Mouse (Mus musculus) liver, embryonic 13.5 days (tissue): ENCODE data around the gene Dock9. TPM values are rescaled to one million over a fixed set of nuclear protein-coding genes. Genes with fewer than 3 reads are reported as not detected.
A peak's percentile ranks its signal among the peaks of the same experiment; 100 is the strongest.

Experiments
- ATAC-seq: fragments of 200-750 bp; cut with Nextera tagmentation; 2 replicates; pipeline ENCODE4 v1.8.0; 2017; ENCODE audit warnings: low read depth, mild to moderate bottlenecking, moderate number of reproducible peaks, moderate library complexity
- DNase-seq: peaks from one replicate; pipeline ENCODE4 v3.0.0; 2022
- H3K27ac ChIP-seq: fragments of 300-500 bp; sonication (generic); 2 replicates; pipeline ENCODE4 v1.5.1; 2015; ENCODE audit warnings: moderate library complexity, mild to moderate bottlenecking, inconsistent platforms
- H3K27me3 ChIP-seq: fragments of 300-500 bp; sonication (generic); 2 replicates; pipeline ENCODE4 v1.6.1; 2015; ENCODE audit warnings: mild to moderate bottlenecking, inconsistent platforms
- H3K36me3 ChIP-seq: fragments of 300-500 bp; sonication (generic); 2 replicates; pipeline ENCODE4 v1.6.1; 2015; ENCODE audit warnings: mild to moderate bottlenecking, inconsistent platforms
- H3K4me1 ChIP-seq: fragments of 300-500 bp; sonication (generic); replicated peaks from 2 replicates; pipeline ENCODE4 v1.6.1; 2015; ENCODE audit warnings: inconsistent platforms
- H3K4me2 ChIP-seq: fragments of 300-500 bp; sonication (generic); 2 replicates; pipeline ENCODE4 v1.6.1; 2015; ENCODE audit warnings: inconsistent platforms, mild to moderate bottlenecking, moderate library complexity
- H3K4me3 ChIP-seq: fragments of 300-500 bp; sonication (generic); replicated peaks from 2 replicates; pipeline ENCODE4 v1.5.1; 2015; ENCODE audit warnings: mild to moderate bottlenecking, inconsistent platforms
- H3K9ac ChIP-seq: fragments of 300-500 bp; sonication (generic); 2 replicates; pipeline ENCODE4 v1.6.1; 2015; ENCODE audit warnings: mild to moderate bottlenecking, inconsistent platforms
- H3K9me3 ChIP-seq: fragments of 300-500 bp; sonication (generic); replicated peaks from 2 replicates; pipeline ENCODE4 v1.6.1; 2016; ENCODE audit warnings: inconsistent platforms
- WGBS: fragments of 180-500 bp; shearing (Covaris S2); methylation state at CpG from one replicate; pipeline ENCODE4 v1.1.7; 2015; ENCODE audit not compliant: insufficient replicate concordance; 5-methylcytosine and 5-hydroxymethylcytosine counted together
- polyA plus RNA-seq: library from polyadenylated mRNA; unstranded; fragments of >200 nt; fragmentation: Nextera tagmentation; extraction: Ambion mirVana; gene quantifications from 2 replicates; pipeline ENCODE4 v1.2.1, GENCODE M21; 2015

Dock9 gene
- polyA plus RNA-seq, 1 experiment from 2014 or later, result 0.99 TPM

- Histone ChIP-seq H3K4me2 (no peak overlapping the region), H3K9me3 (no peaks in the 10 kb centered on the region), H3K9ac (no peak overlapping the region), H3K27me3 (no peaks in the 10 kb centered on the region), H3K4me3 (no peak overlapping the region), H3K36me3 (no peaks in the 10 kb centered on the region), H3K4me1 (0 out of 2 replicates have a peak, but pooled peaks cover 2% of the 10 kb centered on the region), H3K27ac (no peak overlapping the region)
- ATAC-seq (no peak), DNase-seq (no peak)
- 79% methylated on average over 10 of the region's 10 CpGs for WGBS
These were observed 140.7 kb downstream of the Dock9 start for GRCm38 (mm10) chr14:121656912-121657311.

- Histone ChIP-seq H3K36me3 (no peaks in the 10 kb centered on the region), H3K9me3 (no peaks in the 10 kb centered on the region), H3K9ac (no peak overlapping the region), H3K27ac (no peak overlapping the region), H3K4me1 (no peaks in the 10 kb centered on the region), H3K4me2 (no peak overlapping the region), H3K27me3 (no peaks in the 10 kb centered on the region), H3K4me3 (no peak overlapping the region)
- no peak for ATAC-seq
- no peak for DNase-seq
- 46% methylated on average over 2 of the region's 2 CpGs for WGBS
These were observed 142.7 kb downstream of the Dock9 start for GRCm38 (mm10) chr14:121654977-121655376.

- DNase-seq (no peak), ATAC-seq (no peak)
- H3K9ac ChIP-seq, result no peak overlapping the region
- no peak overlapping the region for H3K4me3 ChIP-seq
- H3K36me3 ChIP-seq, result no peaks in the 10 kb centered on the region
- H3K4me2 ChIP-seq, result no peak overlapping the region
- H3K9me3 ChIP-seq, result no peaks in the 10 kb centered on the region
- WGBS, result 32% methylated on average over 7 of the region's 7 CpGs
- no peak overlapping the region for H3K27ac ChIP-seq
- no peaks in the 10 kb centered on the region for H3K4me1 ChIP-seq
- H3K27me3 ChIP-seq, result no peaks in the 10 kb centered on the region
These were observed 143.1 kb downstream of the Dock9 start for GRCm38 (mm10) chr14:121654416-121654967.

- Histone ChIP-seq H3K36me3 (no peaks in the 10 kb centered on the region), H3K9ac (no peak overlapping the region), H3K4me2 (no peak overlapping the region), H3K27ac (no peak overlapping the region), H3K27me3 (no peaks in the 10 kb centered on the region), H3K9me3 (no peaks in the 10 kb centered on the region), H3K4me3 (no peak overlapping the region), H3K4me1 (no peaks in the 10 kb centered on the region)
- DNase-seq (no peak), ATAC-seq (no peak)
- WGBS, result 73% methylated on average over 10 of the region's 10 CpGs
These were observed 143.9 kb downstream of the Dock9 start for GRCm38 (mm10) chr14:121653717-121654116.

GRCm38 (mm10) chr14:121653241-121653640, 144.4 kb downstream of the Dock9 start:
- DNase-seq, result no peak
- ATAC-seq, result no peak
- WGBS, result 77% methylated on average over 7 of the region's 7 CpGs
- Histone ChIP-seq H3K9me3 (no peaks in the 10 kb centered on the region), H3K36me3 (no peaks in the 10 kb centered on the region), H3K4me2 (no peak overlapping the region), H3K27ac (no peak overlapping the region), H3K4me3 (no peak overlapping the region), H3K4me1 (no peaks in the 10 kb centered on the region), H3K9ac (no peak overlapping the region), H3K27me3 (no peaks in the 10 kb centered on the region)

GRCm38 (mm10) chr14:121648581-121649060, 149.0 kb downstream of the Dock9 start:
- ATAC-seq, result 0 out of 2 replicates have a peak, but pooled peaks have one; percentile 34
- Histone ChIP-seq H3K27me3 (no peaks in the 10 kb centered on the region), H3K4me1 (no peaks in the 10 kb centered on the region), H3K9ac (no peak overlapping the region), H3K4me2 (no peak overlapping the region), H3K9me3 (no peaks in the 10 kb centered on the region), H3K27ac (peak overlapping the region; percentile 24; the same call in 1 of the 2 replicates), H3K36me3 (no peaks in the 10 kb centered on the region), H3K4me3 (no peak overlapping the region)
- no peak for DNase-seq
- WGBS, result 18% methylated on average over 9 of the region's 9 CpGs

GRCm38 (mm10) chr14:121647693-121648092, 149.9 kb downstream of the Dock9 start:
- WGBS, result 34% methylated on average over 6 of the region's 6 CpGs
- H3K4me2 ChIP-seq, result no peak overlapping the region
- no peaks in the 10 kb centered on the region for H3K36me3 ChIP-seq
- no peaks in the 10 kb centered on the region for H3K4me1 ChIP-seq
- DNase-seq, result no peak
- H3K9ac ChIP-seq, result no peak overlapping the region
- no peaks in the 10 kb centered on the region for H3K9me3 ChIP-seq
- no peak overlapping the region for H3K4me3 ChIP-seq
- no peaks in the 10 kb centered on the region for H3K27me3 ChIP-seq
- H3K27ac ChIP-seq, result no peak overlapping the region
- no peak for ATAC-seq

GRCm38 (mm10) chr14:121646617-121647016, 151.0 kb downstream of the Dock9 start:
- no peak overlapping the region for H3K27ac ChIP-seq
- 23% methylated on average over 10 of the region's 10 CpGs for WGBS
- H3K4me3 ChIP-seq, result no peak overlapping the region
- no peak overlapping the region for H3K4me2 ChIP-seq
- ATAC-seq, result no peak
- H3K9ac ChIP-seq, result no peak overlapping the region
- no peaks in the 10 kb centered on the region for H3K9me3 ChIP-seq
- H3K36me3 ChIP-seq, result no peaks in the 10 kb centered on the region
- H3K4me1 ChIP-seq, result no peaks in the 10 kb centered on the region
- no peak for DNase-seq
- no peaks in the 10 kb centered on the region for H3K27me3 ChIP-seq

GRCm38 (mm10) chr14:121644302-121644701, 153.3 kb downstream of the Dock9 start:
- 55% methylated on average over 2 of the region's 2 CpGs for WGBS
- Histone ChIP-seq H3K27me3 (no peaks in the 10 kb centered on the region), H3K4me1 (no peaks in the 10 kb centered on the region), H3K4me3 (no peak overlapping the region), H3K36me3 (peaks cover 7% of the 10 kb centered on the region; the same call in 1 of the 2 replicates), H3K9ac (no peak overlapping the region), H3K9me3 (no peaks in the 10 kb centered on the region), H3K27ac (no peak overlapping the region), H3K4me2 (no peak overlapping the region)
- no peak for DNase-seq
- ATAC-seq, result no peak

GRCm38 (mm10) chr14:121641271-121641670, 156.4 kb downstream of the Dock9 start:
- Histone ChIP-seq H3K36me3 (peaks cover 16% of the 10 kb centered on the region), H3K4me3 (no peak overlapping the region), H3K27me3 (no peaks in the 10 kb centered on the region), H3K4me1 (no peaks in the 10 kb centered on the region), H3K27ac (no peak overlapping the region), H3K9ac (no peak overlapping the region), H3K4me2 (no peak overlapping the region), H3K9me3 (no peaks in the 10 kb centered on the region)
- no peak for DNase-seq
- ATAC-seq, result no peak
- 42% methylated on average over 7 of the region's 7 CpGs for WGBS

GRCm38 (mm10) chr14:121636935-121637510, 160.6 kb downstream of the Dock9 start:
- Histone ChIP-seq H3K27me3 (no peaks in the 10 kb centered on the region), H3K9me3 (no peaks in the 10 kb centered on the region), H3K4me1 (no peaks in the 10 kb centered on the region), H3K4me2 (no peak overlapping the region), H3K36me3 (peaks cover 16% of the 10 kb centered on the region), H3K4me3 (no peak overlapping the region), H3K9ac (no peak overlapping the region), H3K27ac (no peak overlapping the region)
- ATAC-seq, result no peak
- DNase-seq, result no peak
- 71% methylated on average over 12 of the region's 12 CpGs for WGBS
